Mouse (Mus musculus): ENCODE results near the gene Fat4.

DNA sequence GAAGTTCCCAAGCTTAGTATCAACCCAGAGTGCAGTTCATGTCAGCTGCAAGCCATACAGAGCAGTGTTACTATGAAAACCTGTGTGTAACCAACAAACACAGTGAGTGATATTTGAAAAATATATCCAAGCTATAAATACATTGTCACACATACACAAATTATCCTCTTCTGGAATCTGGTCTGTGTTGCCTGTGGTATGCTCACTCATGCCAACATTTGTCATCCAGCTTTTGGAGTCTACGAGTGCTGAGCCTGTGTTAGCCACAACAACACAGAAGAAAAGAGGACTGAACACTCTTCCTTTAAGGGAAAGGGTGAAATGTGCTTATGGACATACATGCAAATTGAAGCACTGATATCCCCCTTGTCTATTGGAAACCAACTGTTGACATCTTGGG lies 53.6 kb downstream of the Fat4 start:
- TF ChIP-seq CTCF (IDR thresholded peaks at IDR 0.05; ENCODE audit: control insufficient read depth, insufficient read depth, insufficient replicate concordance, low read depth, low read length) = no peak
- TF ChIP-seq POLR2A (IDR thresholded peaks at IDR 0.05; ENCODE audit: control insufficient read depth, low read depth, low read length) = no peak
